Mouse (Mus musculus): ENCODE data around the gene Bpifa1. TPM values are rescaled to one million over a fixed set of nuclear protein-coding genes. Genes with fewer than 3 reads are reported as not detected.

Bpifa1 gene
- polyA plus RNA-seq, 1 experiment from 2014 or later: not detected

GRCm38 (mm10) chr2:154190546-154191258 is 48.0 kb downstream of the Bpifa1 start, which contains the start of gene Bpifb1:
Bpifb1 (plus strand) TSS chr2:154190818.
- Histone ChIP-seq H3K27me3 (ENCODE audit: control insufficient read depth, insufficient read depth, low read length) (no peaks in the 10 kb centered on the region), H3K27ac (ENCODE audit: low read depth, low read length) (no peak within 1 kb of the TSS), H3K4me3 (ENCODE audit: low read depth, low read length) (no peak within 1 kb of the TSS), H3K4me2 (ENCODE audit: low read depth, low read length, severe bottlenecking) (no peak within 1 kb of the TSS), H3K9ac (ENCODE audit: low read length) (no peak within 1 kb of the TSS), H3K36me3 (ENCODE audit: control insufficient read depth, insufficient read depth, low read length) (no peaks in the 10 kb centered on the region), H3K9me3 (ENCODE audit: control insufficient read depth, low read length) (no peaks in the 10 kb centered on the region), H3K4me1 (replicated peaks; ENCODE audit: control insufficient read depth, insufficient read depth, low read length) (no peaks in the 10 kb centered on the region)
- DNase-seq (ENCODE audit: low spot score) (no peak), ATAC-seq (replicated peaks; ENCODE audit: low FRiP score) (no peak)
- WGBS: 85% methylated on average over 11 of the region's 11 CpGs

GRCm38 (mm10) chr2:154192141-154192540 is 49.5 kb downstream of the Bpifa1 start:
- no peak overlapping the region for H3K4me2 ChIP-seq (ENCODE audit: low read depth, low read length, severe bottlenecking)
- H3K9ac ChIP-seq (ENCODE audit: low read length): no peak overlapping the region
- WGBS: 76% methylated on average over 2 of the region's 2 CpGs
- no peaks in the 10 kb centered on the region for H3K36me3 ChIP-seq (ENCODE audit: control insufficient read depth, insufficient read depth, low read length)
- no peak overlapping the region for H3K4me3 ChIP-seq (ENCODE audit: low read depth, low read length)
- ATAC-seq (replicated peaks; ENCODE audit: low FRiP score): no peak
- no peaks in the 10 kb centered on the region for H3K27me3 ChIP-seq (ENCODE audit: control insufficient read depth, insufficient read depth, low read length)
- DNase-seq (ENCODE audit: low spot score): no peak
- no peak overlapping the region for H3K27ac ChIP-seq (ENCODE audit: low read depth, low read length)
- no peaks in the 10 kb centered on the region for H3K9me3 ChIP-seq (ENCODE audit: control insufficient read depth, low read length)
- no peaks in the 10 kb centered on the region for H3K4me1 ChIP-seq (replicated peaks; ENCODE audit: control insufficient read depth, insufficient read depth, low read length)

GRCm38 (mm10) chr2:154193071-154193470 is 50.4 kb downstream of the Bpifa1 start:
- H3K4me2 ChIP-seq (ENCODE audit: low read depth, low read length, severe bottlenecking): no peak overlapping the region
- no peak overlapping the region for H3K4me3 ChIP-seq (ENCODE audit: low read depth, low read length)
- no peaks in the 10 kb centered on the region for H3K36me3 ChIP-seq (ENCODE audit: control insufficient read depth, insufficient read depth, low read length)
- DNase-seq (ENCODE audit: low spot score) (no peak), ATAC-seq (replicated peaks; ENCODE audit: low FRiP score) (no peak)
- no peaks in the 10 kb centered on the region for H3K9me3 ChIP-seq (ENCODE audit: control insufficient read depth, low read length)
- no peaks in the 10 kb centered on the region for H3K27me3 ChIP-seq (ENCODE audit: control insufficient read depth, insufficient read depth, low read length)
- WGBS: 88% methylated on average over 4 of the region's 4 CpGs
- no peak overlapping the region for H3K27ac ChIP-seq (ENCODE audit: low read depth, low read length)
- no peaks in the 10 kb centered on the region for H3K4me1 ChIP-seq (replicated peaks; ENCODE audit: control insufficient read depth, insufficient read depth, low read length)
- no peak overlapping the region for H3K9ac ChIP-seq (ENCODE audit: low read length)

- no peaks in the 10 kb centered on the region for H3K4me1 ChIP-seq (replicated peaks; ENCODE audit: control insufficient read depth, insufficient read depth, low read length)
- no peaks in the 10 kb centered on the region for H3K9me3 ChIP-seq (ENCODE audit: control insufficient read depth, low read length)
- no peak overlapping the region for H3K4me2 ChIP-seq (ENCODE audit: low read depth, low read length, severe bottlenecking)
- WGBS: 66% methylated on average over 5 of the region's 5 CpGs
- no peaks in the 10 kb centered on the region for H3K36me3 ChIP-seq (ENCODE audit: control insufficient read depth, insufficient read depth, low read length)
- H3K27me3 ChIP-seq (ENCODE audit: control insufficient read depth, insufficient read depth, low read length): no peaks in the 10 kb centered on the region
- ATAC-seq (replicated peaks; ENCODE audit: low FRiP score) (no peak), DNase-seq (ENCODE audit: low spot score) (no peak)
- H3K9ac ChIP-seq (ENCODE audit: low read length): no peak overlapping the region
- H3K27ac ChIP-seq (ENCODE audit: low read depth, low read length): no peak overlapping the region
- no peak overlapping the region for H3K4me3 ChIP-seq (ENCODE audit: low read depth, low read length)
Measured at GRCm38 (mm10) chr2:154193994-154194504, 51.4 kb downstream of the Bpifa1 start.

GRCm38 (mm10) chr2:154197036-154197435 is 54.4 kb downstream of the Bpifa1 start:
- ATAC-seq (replicated peaks; ENCODE audit: low FRiP score) (no peak), DNase-seq (ENCODE audit: low spot score) (no peak)
- H3K9me3 ChIP-seq (ENCODE audit: control insufficient read depth, low read length): no peaks in the 10 kb centered on the region
- no peak overlapping the region for H3K9ac ChIP-seq (ENCODE audit: low read length)
- WGBS: 92% methylated on average over 9 of the region's 9 CpGs
- no peaks in the 10 kb centered on the region for H3K4me1 ChIP-seq (replicated peaks; ENCODE audit: control insufficient read depth, insufficient read depth, low read length)
- H3K4me3 ChIP-seq (ENCODE audit: low read depth, low read length): no peak overlapping the region
- H3K36me3 ChIP-seq (ENCODE audit: control insufficient read depth, insufficient read depth, low read length): no peaks in the 10 kb centered on the region
- H3K27me3 ChIP-seq (ENCODE audit: control insufficient read depth, insufficient read depth, low read length): no peaks in the 10 kb centered on the region
- no peak overlapping the region for H3K4me2 ChIP-seq (ENCODE audit: low read depth, low read length, severe bottlenecking)
- no peak overlapping the region for H3K27ac ChIP-seq (ENCODE audit: low read depth, low read length)

Other genes starting within 250 kb of the Bpifa1 start
- gene Bpifb6, start 242.5 kb upstream of the Bpifa1 start, polyA plus RNA-seq (2014; fragmentation: Nextera tagmentation; extraction: Ambion mirVana): not detected in 2 replicates
- gene Bpifb3, start 224.7 kb upstream of the Bpifa1 start, polyA plus RNA-seq (2014; fragmentation: Nextera tagmentation; extraction: Ambion mirVana): not detected in 2 replicates
- not detected in 2 replicates for gene Bpifb4, start 204.7 kb upstream of the Bpifa1 start, polyA plus RNA-seq (2014; fragmentation: Nextera tagmentation; extraction: Ambion mirVana)
- not detected in 2 replicates for gene Bpifa6, start 167.9 kb upstream of the Bpifa1 start, polyA plus RNA-seq (2014; fragmentation: Nextera tagmentation; extraction: Ambion mirVana)
- not detected in 2 replicates for gene Bpifa2, start 134.6 kb upstream of the Bpifa1 start, polyA plus RNA-seq (2014; fragmentation: Nextera tagmentation; extraction: Ambion mirVana)
- gene Bpifa3, start 12.5 kb upstream of the Bpifa1 start, polyA plus RNA-seq (2014; fragmentation: Nextera tagmentation; extraction: Ambion mirVana): not detected in 2 replicates
- gene Bpifa5, start 19.7 kb downstream of the Bpifa1 start, polyA plus RNA-seq (2014; fragmentation: Nextera tagmentation; extraction: Ambion mirVana): not detected in 2 replicates
- gene Bpifb1, start 47.9 kb downstream of the Bpifa1 start, polyA plus RNA-seq (2014; fragmentation: Nextera tagmentation; extraction: Ambion mirVana): not detected in 2 replicates
- 0.16 TPM in 1 of 2 replicates, not detected in the other for gene Bpifb5, start 80.9 kb downstream of the Bpifa1 start, polyA plus RNA-seq (2014; fragmentation: Nextera tagmentation; extraction: Ambion mirVana)
- gene Bpifb9a, start 115.0 kb downstream of the Bpifa1 start, polyA plus RNA-seq (2014; fragmentation: Nextera tagmentation; extraction: Ambion mirVana): not detected in 2 replicates
- gene Bpifb9b, start 164.3 kb downstream of the Bpifa1 start, polyA plus RNA-seq (2014; fragmentation: Nextera tagmentation; extraction: Ambion mirVana): not detected in 2 replicates
- 15.0 and 17.0 TPM in 2 replicates for gene Cdk5rap1, start 230.1 kb downstream of the Bpifa1 start, polyA plus RNA-seq (2014; fragmentation: Nextera tagmentation; extraction: Ambion mirVana)

Data from forebrain, embryonic 11.5 days (tissue).